17 mouse cellular contexts compared by ENCODE assay signal in the genomic region with DNA sequence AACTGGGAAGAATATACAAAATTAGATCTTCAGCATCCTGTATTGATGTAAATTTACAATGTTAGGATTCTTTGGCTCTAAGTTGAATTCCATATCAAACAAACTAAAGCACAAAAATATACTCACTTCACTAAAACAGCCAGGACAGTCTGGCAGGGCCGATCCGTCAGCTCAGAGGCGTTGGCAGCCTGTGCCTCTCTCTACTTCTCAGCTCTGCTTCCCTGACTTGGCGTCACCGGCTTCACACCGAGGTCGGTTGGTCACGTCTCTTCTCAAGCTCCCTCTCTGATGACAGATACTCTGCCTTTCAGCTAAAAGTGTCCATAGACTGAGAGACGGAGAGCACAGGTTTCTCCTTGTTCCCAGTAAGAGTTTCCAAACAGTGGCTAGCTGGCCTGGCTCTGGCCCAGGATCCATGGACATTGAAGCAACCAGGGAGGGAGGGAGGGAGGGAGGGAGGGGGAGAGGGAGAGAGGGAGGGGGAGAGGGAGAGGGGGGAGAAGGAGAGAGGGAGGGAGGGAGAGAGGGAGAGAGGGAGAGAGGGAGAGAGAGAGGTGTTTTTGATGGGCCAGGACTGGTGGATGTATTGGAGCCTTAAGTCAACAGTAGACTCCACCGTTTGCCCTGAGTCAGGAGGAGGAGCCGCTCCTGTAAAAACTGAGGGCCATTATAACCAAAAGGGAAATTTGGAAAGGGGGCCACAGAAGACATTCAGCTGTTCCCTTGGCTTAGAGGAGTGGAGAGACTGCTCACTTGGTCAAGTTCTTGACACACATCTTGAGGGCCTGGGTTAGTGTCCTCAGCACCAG.
DNase-seq lines count a peak whose midpoint lies in the region; ATAC-seq and TF ChIP-seq lines count a peak whose summit lies in the region.
"Had no signal": no experiment of that assay in that cellular context is flagged by ENCODE, and none has a peak within 500 bp of the region (broad histone marks: within the 10 kb centered on the region; RNA-seq: fewer than 3 reads in every experiment).

No protein-coding gene starts in this region.

- no peak overlapping the region for H3K9ac ChIP-seq in intestine, embryonic 14.5 days (ENCODE audit: low read length)
- no peak overlapping the region for H3K9ac ChIP-seq in intestine, postnatal 0 days (ENCODE audit: low read depth, low read length)
- no peak overlapping the region for H3K9ac ChIP-seq in stomach, embryonic 14.5 days (replicated peaks; ENCODE audit: low read depth, low read length)
- H3K9ac ChIP-seq in stomach, postnatal 0 days (ENCODE audit: low read length): no peak overlapping the region
- H3K9ac ChIP-seq: embryonic facial prominence, embryonic 12.5 days; hindbrain, embryonic 12.5 days; liver, embryonic 14.5 days had no signal

- intact Hi-C loops in gastrocnemius, postnatal 14 days (cut with DNase I; ENCODE audit: low total_unique reads): no loop called here

- H3K9me3 ChIP-seq in intestine, embryonic 14.5 days (ENCODE audit: control insufficient read depth, low read length): no peaks in the 10 kb centered on the region
- no peaks in the 10 kb centered on the region for H3K9me3 ChIP-seq in intestine, postnatal 0 days (ENCODE audit: control insufficient read depth)
- H3K9me3 ChIP-seq in stomach, embryonic 14.5 days (ENCODE audit: control insufficient read depth, low read depth, low read length): no peaks in the 10 kb centered on the region
- H3K9me3 ChIP-seq in stomach, postnatal 0 days (ENCODE audit: control insufficient read depth, low read length): no peaks in the 10 kb centered on the region
- H3K9me3 ChIP-seq: embryonic facial prominence, embryonic 12.5 days; hindbrain, embryonic 12.5 days had no signal

- H3K4me2 ChIP-seq in intestine, embryonic 14.5 days (ENCODE audit: low read length): no peak overlapping the region
- H3K4me2 ChIP-seq in intestine, postnatal 0 days (replicated peaks; ENCODE audit: low read depth): no peak overlapping the region
- no peak overlapping the region for H3K4me2 ChIP-seq in stomach, embryonic 14.5 days (replicated peaks; ENCODE audit: low read depth, low read length)
- H3K4me2 ChIP-seq in stomach, postnatal 0 days (replicated peaks; ENCODE audit: low read depth): no peak overlapping the region
- H3K4me2 ChIP-seq: embryonic facial prominence, embryonic 12.5 days; hindbrain, embryonic 12.5 days had no signal

- no peak for ATAC-seq in intestine, embryonic 14.5 days (replicated peaks; ENCODE audit: low FRiP score, low TSS enrichment, low read depth)
- ATAC-seq in intestine, postnatal 0 days: no peak
- ATAC-seq in stomach, embryonic 14.5 days (ENCODE audit: insufficient number of reproducible peaks, insufficient read depth, low FRiP score, low read depth): no peak
- ATAC-seq in stomach, postnatal 0 days (ENCODE audit: low FRiP score, low TSS enrichment): no peak

- peak overlapping the region; percentile 52; the same call in 1 of the 2 replicates for H3K27ac ChIP-seq in intestine, embryonic 14.5 days (ENCODE audit: low read depth)
- H3K27ac ChIP-seq in intestine, postnatal 0 days (ENCODE audit: low read depth, low read length): no peak overlapping the region
- peak overlapping the region; percentile 44; the same call in 1 of the 2 replicates for H3K27ac ChIP-seq in stomach, embryonic 14.5 days (ENCODE audit: low read length)
- no peak overlapping the region for H3K27ac ChIP-seq in stomach, postnatal 0 days (replicated peaks)
- H3K27ac ChIP-seq: embryonic facial prominence, embryonic 12.5 days; hindbrain, embryonic 12.5 days; liver, embryonic 14.5 days had no signal

- DNase-seq in gastrocnemius, postnatal 14 days: peak; percentile 17
- DNase-seq in gastrocnemius, adult 8-10 months (ENCODE audit: low spot score in 2 of 2): no peak
- DNase-seq in intestine, embryonic 14.5 days (ENCODE audit: low spot score): no peak
- no peak for DNase-seq in stomach, postnatal 0 days (ENCODE audit: low spot score)
- DNase-seq in ovary, postnatal 10 days (ENCODE audit: low spot score): no peak
- DNase-seq: B cell, adult 2 months; gastrocnemius, postnatal 36 days; kidney, adult 18-20 months; layer of hippocampus, postnatal 36 days; left cerebral cortex, postnatal 4 days; thymus, postnatal 36 days had no signal

- no peaks in the 10 kb centered on the region for H3K36me3 ChIP-seq in intestine, embryonic 14.5 days (ENCODE audit: control insufficient read depth, insufficient read depth, low read length)
- no peaks in the 10 kb centered on the region for H3K36me3 ChIP-seq in intestine, postnatal 0 days (ENCODE audit: control insufficient read depth, insufficient read depth)
- H3K36me3 ChIP-seq in stomach, embryonic 14.5 days (ENCODE audit: control insufficient read depth, insufficient read depth, low read length): no peaks in the 10 kb centered on the region
- no peaks in the 10 kb centered on the region for H3K36me3 ChIP-seq in stomach, postnatal 0 days (ENCODE audit: control insufficient read depth, insufficient read depth, low read length)
- H3K36me3 ChIP-seq: embryonic facial prominence, embryonic 12.5 days; hindbrain, embryonic 12.5 days had no signal

- no peak for TF ChIP-seq CTCF in intestine, postnatal 0 days (IDR thresholded peaks at IDR 0.05; ENCODE audit: low read depth)
- TF ChIP-seq CTCF in stomach, postnatal 0 days (IDR thresholded peaks at IDR 0.05; ENCODE audit: low read depth): no peak

- no peak for TF ChIP-seq EP300 in stomach, postnatal 0 days (optimal IDR thresholded peaks at IDR 0.05)

- peaks cover 17% of the 10 kb centered on the region for H3K4me1 ChIP-seq in intestine, embryonic 14.5 days (replicated peaks; ENCODE audit: control insufficient read depth, insufficient read depth, low read length)
- no peaks in the 10 kb centered on the region for H3K4me1 ChIP-seq in intestine, postnatal 0 days (replicated peaks; ENCODE audit: control insufficient read depth, insufficient read depth, low read length)
- H3K4me1 ChIP-seq in stomach, embryonic 14.5 days (ENCODE audit: control insufficient read depth, insufficient read depth, low read length): peaks cover 11% of the 10 kb centered on the region; the same call in 1 of the 2 replicates
- H3K4me1 ChIP-seq in stomach, postnatal 0 days (replicated peaks; ENCODE audit: control insufficient read depth, insufficient read depth): no peaks in the 10 kb centered on the region

- H3K27me3 ChIP-seq in intestine, embryonic 14.5 days (replicated peaks; ENCODE audit: control insufficient read depth, insufficient read depth, low read length): no peaks in the 10 kb centered on the region
- no peaks in the 10 kb centered on the region for H3K27me3 ChIP-seq in intestine, postnatal 0 days (replicated peaks; ENCODE audit: control insufficient read depth, insufficient read depth, low read length)
- no peaks in the 10 kb centered on the region for H3K27me3 ChIP-seq in stomach, embryonic 14.5 days (ENCODE audit: control insufficient read depth, insufficient read depth, low read length)
- no peaks in the 10 kb centered on the region for H3K27me3 ChIP-seq in stomach, postnatal 0 days (ENCODE audit: control insufficient read depth, insufficient read depth, low read length)
- H3K27me3 ChIP-seq: embryonic facial prominence, embryonic 12.5 days; hindbrain, embryonic 12.5 days had no signal

- 47% methylated on average over 11 of the region's 11 CpGs for WGBS in intestine, embryonic 14.5 days
- 63% methylated on average over 11 of the region's 11 CpGs for WGBS in intestine, postnatal 0 days
- 40% methylated on average over 11 of the region's 11 CpGs for WGBS in stomach, embryonic 14.5 days
- 36% methylated on average over 11 of the region's 11 CpGs for WGBS in stomach, postnatal 0 days

- no peak overlapping the region for H3K4me3 ChIP-seq in intestine, embryonic 14.5 days (ENCODE audit: low read depth, low read length)
- no peak overlapping the region for H3K4me3 ChIP-seq in intestine, postnatal 0 days (ENCODE audit: low read depth, low read length)
- H3K4me3 ChIP-seq in stomach, embryonic 14.5 days (ENCODE audit: low read depth, low read length): no peak overlapping the region
- no peak overlapping the region for H3K4me3 ChIP-seq in stomach, postnatal 0 days (ENCODE audit: low read depth, low read length)
- H3K4me3 ChIP-seq: embryonic facial prominence, embryonic 12.5 days; hindbrain, embryonic 12.5 days; myocyte had no signal

Comparison
In these comparisons a context has a peak if more than half of its experiments do, and no peak if none do; other contexts are left out.
1. H3K27ac ChIP-seq: peak in intestine, embryonic 14.5 days (single experiment) and stomach, embryonic 14.5 days (single experiment); none in intestine, postnatal 0 days (single experiment) and stomach, postnatal 0 days (single experiment).